Comparison of ENCODE assay signal across 8 mouse cellular contexts in the genomic region with DNA sequence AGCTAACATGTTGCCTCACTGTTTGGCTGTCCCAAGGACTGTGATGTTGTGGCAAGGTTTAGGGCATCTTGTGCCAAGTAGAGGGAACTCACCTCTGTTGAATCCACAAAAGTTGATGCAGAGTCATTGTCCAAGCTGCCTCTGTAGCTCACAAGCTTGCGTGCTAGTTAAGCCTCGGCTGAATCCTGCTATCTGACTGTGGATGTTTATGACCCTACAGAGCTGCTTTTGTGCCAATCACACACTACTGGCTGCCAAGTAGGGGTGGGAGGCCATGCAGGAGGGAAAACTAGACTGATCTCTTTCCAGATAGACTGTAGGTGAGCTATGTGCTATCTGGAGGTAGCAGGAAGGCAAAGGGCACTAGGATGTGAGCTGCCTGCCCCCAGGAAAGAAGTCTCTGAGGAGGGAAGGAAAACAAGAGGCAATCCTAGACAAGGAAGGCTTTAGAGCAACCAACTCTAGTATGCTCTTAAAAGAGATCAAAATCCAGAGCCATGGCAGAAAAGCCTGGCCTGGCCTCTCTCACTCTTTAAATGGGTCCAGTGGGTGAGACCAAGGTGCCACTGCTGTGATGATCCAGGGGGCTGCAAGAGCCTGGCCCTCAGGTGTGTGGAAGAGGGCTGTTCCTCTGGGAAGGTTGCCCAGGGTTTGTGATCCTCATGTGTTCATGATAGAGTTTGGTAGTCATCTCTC. TPM values are rescaled to one million over a fixed set of nuclear protein-coding genes. Genes with fewer than 3 reads are reported as not detected.
DNase-seq lines count a peak whose midpoint lies in the region; ATAC-seq and TF ChIP-seq lines count a peak whose summit lies in the region.

No protein-coding gene starts in this region.

- H3K27me3 ChIP-seq in hindbrain, postnatal 0 days (ENCODE audit: insufficient read depth, low read length): no peaks in the 10 kb centered on the region

- no peak overlapping the region for H3K27ac ChIP-seq in hindbrain, postnatal 0 days

- ATAC-seq in cerebellum, adult (ENCODE audit: insufficient number of reproducible peaks, low FRiP score, low TSS enrichment): 0 out of 2 replicates have a peak, but pooled peaks have one; percentile 8
- ATAC-seq in hindbrain, postnatal 0 days: no peak
- ATAC-seq in monocyte, adult 5-6 weeks (replicated peaks; ENCODE audit: insufficient number of reproducible peaks, low FRiP score, low TSS enrichment, poor library complexity, severe bottlenecking): 0 out of 2 replicates have a peak, but pooled peaks have one; percentile 3

- WGBS in hindbrain, postnatal 0 days: 79% methylated on average over 2 of the region's 2 CpGs

- no peak overlapping the region for H3K9ac ChIP-seq in hindbrain, postnatal 0 days (replicated peaks; ENCODE audit: low read length)

- H3K4me3 ChIP-seq in hindbrain, postnatal 0 days (ENCODE audit: low read length): no peak overlapping the region

- H3K9me3 ChIP-seq in hindbrain, postnatal 0 days (ENCODE audit: low read length): peaks cover 61% of the 10 kb centered on the region

- H3K4me1 ChIP-seq in hindbrain, postnatal 0 days (ENCODE audit: insufficient read depth, low read length): no peaks in the 10 kb centered on the region

- no peaks in the 10 kb centered on the region for H3K36me3 ChIP-seq in hindbrain, postnatal 0 days (ENCODE audit: insufficient read depth, low read length)

- no peak for DNase-seq in cerebellum, adult 9-11 months
- DNase-seq in spleen, postnatal 36 days (ENCODE audit: low spot score in 2 of 2): peak; percentile 10 to 11
- no peak for DNase-seq in spleen, adult 18-20 months
- peak; percentile 4 for DNase-seq in hindbrain, postnatal 0 days (ENCODE audit: low spot score)
- no peak for DNase-seq in B cell, adult 2 months
- DNase-seq in adrenal gland, postnatal 36 days: no peak

- no peak overlapping the region for H3K4me2 ChIP-seq in hindbrain, postnatal 0 days (ENCODE audit: low read depth, low read length)

- no peak for TF ChIP-seq CTCF in hindbrain, postnatal 0 days (IDR thresholded peaks at IDR 0.05; ENCODE audit: low read depth)

RNA-seq across cellular contexts. Expression of gene Ugt1a1, which starts 2.2 kb away (rescaled TPM):
- 0.42 TPM in 1 of 2 replicates, not detected in the other for total RNA-seq in hindbrain, postnatal 0 days (2014; rRNA removed)
- 0.09 TPM in 1 of 2 replicates, not detected in the other for polyA plus RNA-seq in hindbrain, postnatal 0 days (2015; fragmentation: Nextera tagmentation; extraction: Ambion mirVana)
- 0.57 to 0.68 TPM (median 0.64 TPM) in 3 replicates for total RNA-seq in monocyte, adult 5-6 weeks (2017)
- total RNA-seq in adrenal gland, postnatal 36 days (2021): 10 to 100 TPM in 1 of 2 experiments, under 1 TPM in 1; 0.73 to 55.5 TPM

RNA-seq across cellular contexts. Expression of gene Dnajb3, which starts 8.3 kb away (rescaled TPM):
- 4.7 and 7.5 TPM in 2 replicates for total RNA-seq in hindbrain, postnatal 0 days (2014; rRNA removed)
- polyA plus RNA-seq in hindbrain, postnatal 0 days (2015; fragmentation: Nextera tagmentation; extraction: Ambion mirVana): 8.6 and 11.7 TPM in 2 replicates
- not detected in 3 replicates for total RNA-seq in monocyte, adult 5-6 weeks (2017)
- total RNA-seq in adrenal gland, postnatal 36 days (2021): 1 to 10 TPM; 1.5 to 5.9 TPM

RNA-seq across cellular contexts. Expression of gene Mroh2a, which starts 12.9 kb away (rescaled TPM):
- total RNA-seq in hindbrain, postnatal 0 days (2014; rRNA removed): 0.16 TPM in 1 of 2 replicates, not detected in the other
- 0.23 and 0.55 TPM in 2 replicates for polyA plus RNA-seq in hindbrain, postnatal 0 days (2015; fragmentation: Nextera tagmentation; extraction: Ambion mirVana)
- total RNA-seq in monocyte, adult 5-6 weeks (2017): 0.38 to 2.2 TPM (median 1.2 TPM) in 3 replicates
- total RNA-seq in adrenal gland, postnatal 36 days (2021): under 1 TPM; 0.30 to 0.43 TPM

RNA-seq across cellular contexts. Expression of gene Ugt1a2, which starts 13.5 kb away (rescaled TPM):
- total RNA-seq in hindbrain, postnatal 0 days (2014; rRNA removed): not detected in 2 replicates
- polyA plus RNA-seq in hindbrain, postnatal 0 days (2015; fragmentation: Nextera tagmentation; extraction: Ambion mirVana): not detected in 2 replicates
- 1.4 to 1.8 TPM in 2 of 3 replicates, not detected in the other for total RNA-seq in monocyte, adult 5-6 weeks (2017)
- under 1 TPM in 1 of 2 experiments, not detected in 1; 0.33 TPM for total RNA-seq in adrenal gland, postnatal 36 days (2021)

RNA-seq across cellular contexts. Expression of gene Ugt1a5, which starts 48.1 kb away (rescaled TPM):
- 0.26 TPM in 1 of 2 replicates, not detected in the other for total RNA-seq in hindbrain, postnatal 0 days (2014; rRNA removed)
- not detected in 2 replicates for polyA plus RNA-seq in hindbrain, postnatal 0 days (2015; fragmentation: Nextera tagmentation; extraction: Ambion mirVana)
- 1.5 to 2.3 TPM in 2 of 3 replicates, not detected in the other for total RNA-seq in monocyte, adult 5-6 weeks (2017)
- total RNA-seq in adrenal gland, postnatal 36 days (2021): under 1 TPM; 0.17 to 0.20 TPM

Comparison
In these comparisons a context has a peak if more than half of its experiments do, and no peak if none do; other contexts are left out.
1. DNase-seq: peak in spleen, postnatal 36 days (2 of 2) and hindbrain, postnatal 0 days (single experiment); none in cerebellum, adult 9-11 months (single experiment), spleen, adult 18-20 months (0 of 2), B cell, adult 2 months (0 of 2) and adrenal gland, postnatal 36 days (0 of 2).